Mouse (Mus musculus): ENCODE results near the gene Apobr. TPM values are rescaled to one million over a fixed set of nuclear protein-coding genes. Genes with fewer than 3 reads are reported as not detected.

Gene Apobr
- polyA plus RNA-seq (2015; fragmentation: Nextera tagmentation; extraction: Ambion mirVana), result 3.0 and 4.0 TPM in 2 replicates

GRCm38 (mm10) chr7:126584506-126584977 is at the start of gene Apobr:
Gene Apobr, plus strand, starts transcription at chr7:126584942.
- WGBS (ENCODE audit: insufficient replicate concordance), result 37% methylated on average over 8 of the region's 8 CpGs
- peaks cover 15% of the 10 kb centered on the region for H3K4me1 ChIP-seq (ENCODE audit: insufficient read depth)
- H3K27me3 ChIP-seq (ENCODE audit: insufficient read depth, low read length), result no peaks in the 10 kb centered on the region
- 0 out of 2 replicates have a peak, but pooled peaks cover 3% of the 10 kb centered on the region for H3K36me3 ChIP-seq (replicated peaks; ENCODE audit: insufficient read depth, low read length)
- TF ChIP-seq EP300 (IDR thresholded peaks at IDR 0.05; ENCODE audit: low read depth), result no peak
- DNase-seq (peak; percentile 47), ATAC-seq (peak; percentile 35)
- H3K9me3 ChIP-seq (ENCODE audit: low read length), result no peaks in the 10 kb centered on the region
- H3K9ac ChIP-seq (replicated peaks), result peak within 1 kb of the TSS; percentile 49
- H3K27ac ChIP-seq (ENCODE audit: low read depth), result peak within 1 kb of the TSS; percentile 68
- peak within 1 kb of the TSS; percentile 84 for H3K4me2 ChIP-seq (ENCODE audit: low read depth, low read length)
- H3K4me3 ChIP-seq (ENCODE audit: low read depth, low read length), result peak within 1 kb of the TSS; percentile 47

GRCm38 (mm10) chr7:126535766-126536165 is 49.0 kb upstream of the Apobr start:
- peak overlapping the region; percentile 38; the same call in 1 of the 2 replicates for H3K9ac ChIP-seq (replicated peaks)
- no peaks in the 10 kb centered on the region for H3K9me3 ChIP-seq (ENCODE audit: low read length)
- peaks cover 6% of the 10 kb centered on the region for H3K4me1 ChIP-seq (ENCODE audit: insufficient read depth)
- no peaks in the 10 kb centered on the region for H3K36me3 ChIP-seq (replicated peaks; ENCODE audit: insufficient read depth, low read length)
- TF ChIP-seq EP300 (IDR thresholded peaks at IDR 0.05; ENCODE audit: low read depth) (no peak), CTCF (IDR thresholded peaks at IDR 0.05; ENCODE audit: low read depth) (no peak)
- peak overlapping the region; percentile 80 for H3K4me2 ChIP-seq (ENCODE audit: low read depth, low read length)
- ATAC-seq, result no peak
- H3K27ac ChIP-seq (ENCODE audit: low read depth), result no peak overlapping the region
- peak overlapping the region; percentile 45 for H3K4me3 ChIP-seq (ENCODE audit: low read depth, low read length)
- DNase-seq, result peak; percentile 35
- 2% methylated on average over 28 of the region's 28 CpGs for WGBS (ENCODE audit: insufficient replicate concordance)
- H3K27me3 ChIP-seq (ENCODE audit: insufficient read depth, low read length), result peaks cover 10% of the 10 kb centered on the region

- Histone ChIP-seq H3K9ac (replicated peaks) (no peak overlapping the region), H3K27me3 (ENCODE audit: insufficient read depth, low read length) (peaks cover 10% of the 10 kb centered on the region), H3K4me3 (ENCODE audit: low read depth, low read length) (no peak overlapping the region), H3K9me3 (ENCODE audit: low read length) (no peaks in the 10 kb centered on the region), H3K4me1 (ENCODE audit: insufficient read depth) (peaks cover 6% of the 10 kb centered on the region), H3K4me2 (ENCODE audit: low read depth, low read length) (peak overlapping the region; percentile 80), H3K36me3 (replicated peaks; ENCODE audit: insufficient read depth, low read length) (no peaks in the 10 kb centered on the region), H3K27ac (ENCODE audit: low read depth) (no peak overlapping the region)
- WGBS (ENCODE audit: insufficient replicate concordance), result 62% methylated on average over 9 of the region's 9 CpGs
- ATAC-seq, result no peak
- DNase-seq, result no peak
- no peak for TF ChIP-seq EP300 (IDR thresholded peaks at IDR 0.05; ENCODE audit: low read depth)
- no peak for TF ChIP-seq CTCF (IDR thresholded peaks at IDR 0.05; ENCODE audit: low read depth)
Observed at GRCm38 (mm10) chr7:126536466-126536865, 48.3 kb upstream of the Apobr start.

GRCm38 (mm10) chr7:126537820-126538585 is 46.7 kb upstream of the Apobr start:
- no peak for ATAC-seq
- H3K27me3 ChIP-seq (ENCODE audit: insufficient read depth, low read length), result peaks cover 10% of the 10 kb centered on the region
- no peak overlapping the region for H3K4me3 ChIP-seq (ENCODE audit: low read depth, low read length)
- no peaks in the 10 kb centered on the region for H3K36me3 ChIP-seq (replicated peaks; ENCODE audit: insufficient read depth, low read length)
- 62% methylated on average over 5 of the region's 5 CpGs for WGBS (ENCODE audit: insufficient replicate concordance)
- no peak overlapping the region for H3K27ac ChIP-seq (ENCODE audit: low read depth)
- peak; percentile 27 for DNase-seq
- H3K4me1 ChIP-seq (ENCODE audit: insufficient read depth), result peaks cover 6% of the 10 kb centered on the region
- no peaks in the 10 kb centered on the region for H3K9me3 ChIP-seq (ENCODE audit: low read length)
- no peak overlapping the region for H3K9ac ChIP-seq (replicated peaks)
- TF ChIP-seq CTCF (IDR thresholded peaks at IDR 0.05; ENCODE audit: low read depth) (peak; percentile 67), EP300 (IDR thresholded peaks at IDR 0.05; ENCODE audit: low read depth) (no peak)
- H3K4me2 ChIP-seq (ENCODE audit: low read depth, low read length), result no peak overlapping the region

GRCm38 (mm10) chr7:126541661-126542060 is 43.1 kb upstream of the Apobr start:
- Histone ChIP-seq H3K4me2 (ENCODE audit: low read depth, low read length) (no peak overlapping the region), H3K4me3 (ENCODE audit: low read depth, low read length) (no peak overlapping the region), H3K36me3 (replicated peaks; ENCODE audit: insufficient read depth, low read length) (peaks cover 16% of the 10 kb centered on the region), H3K9me3 (ENCODE audit: low read length) (no peaks in the 10 kb centered on the region), H3K27ac (ENCODE audit: low read depth) (no peak overlapping the region), H3K27me3 (ENCODE audit: insufficient read depth, low read length) (peaks cover 4% of the 10 kb centered on the region), H3K4me1 (ENCODE audit: insufficient read depth) (no peaks in the 10 kb centered on the region), H3K9ac (replicated peaks) (no peak overlapping the region)
- no peak for ATAC-seq
- WGBS (ENCODE audit: insufficient replicate concordance), result 48% methylated on average over 1 of the region's 1 CpGs
- no peak for TF ChIP-seq CTCF (IDR thresholded peaks at IDR 0.05; ENCODE audit: low read depth)
- TF ChIP-seq EP300 (IDR thresholded peaks at IDR 0.05; ENCODE audit: low read depth), result no peak
- peak; percentile 5 for DNase-seq

GRCm38 (mm10) chr7:126545631-126546030 is 39.1 kb upstream of the Apobr start:
- no peak overlapping the region for H3K4me3 ChIP-seq (ENCODE audit: low read depth, low read length)
- peaks cover 50% of the 10 kb centered on the region for H3K36me3 ChIP-seq (replicated peaks; ENCODE audit: insufficient read depth, low read length)
- no peaks in the 10 kb centered on the region for H3K9me3 ChIP-seq (ENCODE audit: low read length)
- WGBS (ENCODE audit: insufficient replicate concordance), result 88% methylated on average over 2 of the region's 2 CpGs
- ATAC-seq, result no peak
- H3K9ac ChIP-seq (replicated peaks), result no peak overlapping the region
- TF ChIP-seq CTCF (IDR thresholded peaks at IDR 0.05; ENCODE audit: low read depth) (no peak), EP300 (IDR thresholded peaks at IDR 0.05; ENCODE audit: low read depth) (no peak)
- H3K27me3 ChIP-seq (ENCODE audit: insufficient read depth, low read length), result no peaks in the 10 kb centered on the region
- DNase-seq, result no peak
- H3K4me2 ChIP-seq (ENCODE audit: low read depth, low read length), result no peak overlapping the region
- H3K27ac ChIP-seq (ENCODE audit: low read depth), result no peak overlapping the region
- no peaks in the 10 kb centered on the region for H3K4me1 ChIP-seq (ENCODE audit: insufficient read depth)
